8 mouse cellular contexts compared by ENCODE assay signal in genomic region chr6:129235855-129236461, GRCm38 (mm10). TPM values are rescaled to one million over a fixed set of nuclear protein-coding genes. Genes with fewer than 3 reads are reported as not detected.
DNase-seq lines count a peak whose midpoint lies in the region; ATAC-seq and TF ChIP-seq lines count a peak whose summit lies in the region.

No protein-coding gene starts in this region.

- no peaks in the 10 kb centered on the region; the same call in 1 of the 2 replicates for H3K36me3 ChIP-seq in spleen, adult 2 months (ENCODE audit: control insufficient read depth, insufficient read depth, low read length)
- no peaks in the 10 kb centered on the region for H3K36me3 ChIP-seq in liver, embryonic 12.5 days

- H3K27ac ChIP-seq in spleen, adult 2 months (ENCODE audit: insufficient read depth, low read length), result peak overlapping the region; percentile 100
- peak overlapping the region; percentile 85 for H3K27ac ChIP-seq in liver, embryonic 12.5 days

- TF ChIP-seq CTCF in spleen, adult 2 months (IDR thresholded peaks at IDR 0.05; ENCODE audit: extremely low read depth, insufficient read depth, insufficient read length, insufficient replicate concordance), result no peak

- peak in 1 of 2 experiments; percentile 48 for DNase-seq in spleen, adult 2 months (ENCODE audit: low read depth in 1 of 2, low spot score in 2 of 2)
- no peak for DNase-seq in spleen, postnatal 14 days (ENCODE audit: low spot score in 2 of 2)
- peak; percentile 88 for DNase-seq in fat pad, adult 2 months (ENCODE audit: extremely low read depth, low read depth, low spot score)
- peak; percentile 97 for DNase-seq in skeletal muscle tissue, adult 2 months (ENCODE audit: low read depth, low spot score)
- no peak for DNase-seq in ovary, postnatal 14 days (ENCODE audit: low spot score)
- DNase-seq in layer of hippocampus, adult 11-12 months (ENCODE audit: low spot score), result no peak
- no peak for DNase-seq in left cerebral cortex, postnatal 4 days

- peak; percentile 16; the same call in 1 of the 2 replicates for TF ChIP-seq POLR2A in spleen, adult 2 months (IDR thresholded peaks at IDR 0.05; ENCODE audit: low read depth, low read length)

- H3K9ac ChIP-seq in liver, embryonic 12.5 days, result no peak overlapping the region

- ATAC-seq in liver, embryonic 12.5 days, result no peak

- no peaks in the 10 kb centered on the region for H3K9me3 ChIP-seq in liver, embryonic 12.5 days (replicated peaks)

- H3K4me3 ChIP-seq in spleen, adult 2 months (ENCODE audit: extremely low read depth, insufficient read depth, insufficient read length), result peak overlapping the region; percentile 36; the same call in 1 of the 2 replicates
- no peak overlapping the region for H3K4me3 ChIP-seq in liver, embryonic 12.5 days

- H3K27me3 ChIP-seq in spleen, adult 2 months (ENCODE audit: control insufficient read depth, insufficient read depth, low read length), result no peaks in the 10 kb centered on the region
- no peaks in the 10 kb centered on the region for H3K27me3 ChIP-seq in liver, embryonic 12.5 days (replicated peaks)

- peak overlapping the region; percentile 48 for H3K4me2 ChIP-seq in liver, embryonic 12.5 days

- peaks cover 32% of the 10 kb centered on the region for H3K4me1 ChIP-seq in spleen, adult 2 months (ENCODE audit: control insufficient read depth, insufficient read depth, insufficient read length)
- peaks cover 67% of the 10 kb centered on the region for H3K4me1 ChIP-seq in liver, embryonic 12.5 days

- WGBS in spleen, adult 2 months, result 10% methylated on average over 5 of the region's 5 CpGs
- 61% methylated on average over 5 of the region's 5 CpGs for WGBS in liver, embryonic 12.5 days (ENCODE audit: insufficient replicate concordance)

- intact Hi-C loops in left cerebral cortex, postnatal 4 days (cut with DNase I), result loop anchor here (5.0 to 10.0 kb wide), 2 partner anchors 141 to 379 kb away; no protein-coding TSS in a partner anchor

RNA-seq across cellular contexts. Expression of gene Cd69, which starts 39.3 kb away (rescaled TPM):
- 4.4 and 5.0 TPM in 2 replicates for polyA plus RNA-seq in spleen, adult 2 months (2012; rRNA removed)
- 1.3 TPM in 2 replicates for polyA plus RNA-seq in liver, embryonic 12.5 days (2016; fragmentation: Nextera tagmentation; extraction: Ambion mirVana)
- not detected for total RNA-seq in left cerebral cortex, postnatal 4 days (2021)

RNA-seq across cellular contexts. Expression of gene Clec2d, which starts 55.5 kb away (rescaled TPM):
- 47.0 and 47.4 TPM in 2 replicates for polyA plus RNA-seq in spleen, adult 2 months (2012; rRNA removed)
- not detected in 2 replicates for polyA plus RNA-seq in liver, embryonic 12.5 days (2016; fragmentation: Nextera tagmentation; extraction: Ambion mirVana)
- total RNA-seq in left cerebral cortex, postnatal 4 days (2021), result 1 to 10 TPM; 4.0 to 5.4 TPM

Comparison
In these comparisons a context has a peak if more than half of its experiments do, and no peak if none do; other contexts are left out.
1. DNase-seq: peak in fat pad, adult 2 months (single experiment) and skeletal muscle tissue, adult 2 months (single experiment); none in spleen, postnatal 14 days (0 of 2), ovary, postnatal 14 days (single experiment), layer of hippocampus, adult 11-12 months (single experiment) and left cerebral cortex, postnatal 4 days (single experiment).
2. RNA of gene Clec2d, which starts 55.5 kb away (polyA plus RNA-seq): 47.0 to 47.4 TPM in spleen, adult 2 months; not detected in liver, embryonic 12.5 days; every median in the first group is over 10 times any median in the second.